7 mouse cellular contexts compared by ENCODE assay signal in the genomic region with DNA sequence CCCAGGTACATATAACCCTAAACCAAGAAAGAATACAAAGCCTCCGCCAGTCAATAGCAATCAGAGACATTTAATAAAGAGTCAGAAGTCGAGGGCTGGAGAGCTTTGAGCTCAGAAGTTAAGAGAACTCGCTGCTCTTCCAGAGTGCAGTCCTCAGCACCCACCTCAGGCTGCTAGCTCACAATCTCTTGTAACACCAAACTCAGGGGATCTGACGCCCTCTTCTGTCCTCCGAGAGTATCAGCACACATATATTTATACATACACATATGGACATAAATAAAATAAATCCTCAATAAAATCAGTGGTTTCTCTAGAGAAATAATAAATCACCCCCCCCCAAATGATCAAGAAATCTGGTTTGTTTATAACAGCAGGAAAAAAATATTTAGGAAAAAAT. TPM values are rescaled to one million over a fixed set of nuclear protein-coding genes. Genes with fewer than 3 reads are reported as not detected.
DNase-seq lines count a peak whose midpoint lies in the region; ATAC-seq lines count a peak whose summit lies in the region.

No protein-coding gene starts in this region.

- WGBS in liver, embryonic 11.5 days: 65% methylated on average over 5 of the region's 5 CpGs
- 78% methylated on average over 5 of the region's 5 CpGs for WGBS in stomach, embryonic 16.5 days

- H3K9ac ChIP-seq in liver, embryonic 11.5 days (ENCODE audit: low read depth, low read length): no peak overlapping the region
- H3K9ac ChIP-seq in stomach, embryonic 16.5 days (ENCODE audit: low read length): no peak overlapping the region

- no peaks in the 10 kb centered on the region for H3K9me3 ChIP-seq in megakaryocyte, embryonic 14.5 days
- no peaks in the 10 kb centered on the region for H3K9me3 ChIP-seq in liver, embryonic 11.5 days (ENCODE audit: control insufficient read depth, low read length)
- H3K9me3 ChIP-seq in stomach, embryonic 16.5 days (replicated peaks; ENCODE audit: control insufficient read depth, low read length): 0 out of 2 replicates have a peak, but pooled peaks cover 2% of the 10 kb centered on the region

- peak overlapping the region; percentile 65 for H3K4me3 ChIP-seq in megakaryocyte, embryonic 14.5 days (replicated peaks)
- peak overlapping the region; percentile 79 for H3K4me3 ChIP-seq in liver, embryonic 11.5 days (ENCODE audit: low read depth, low read length)
- no peak overlapping the region for H3K4me3 ChIP-seq in stomach, embryonic 16.5 days (replicated peaks; ENCODE audit: low read length)

- H3K27ac ChIP-seq in liver, embryonic 11.5 days (ENCODE audit: low read depth, low read length): no peak overlapping the region
- H3K27ac ChIP-seq in stomach, embryonic 16.5 days (ENCODE audit: low read length): no peak overlapping the region

- DNase-seq in embryo, embryonic 11 days: peak; percentile 38
- DNase-seq in liver, embryonic 11.5 days (ENCODE audit: low spot score): no peak
- no peak for DNase-seq in cerebellum, postnatal 25 days
- no peak for DNase-seq in frontal cortex, adult 2 months (ENCODE audit: extremely low spot score in 1 of 2, low spot score in 1 of 2)

- no peak for ATAC-seq in megakaryocyte, adult 5-6 weeks (ENCODE audit: poor library complexity, severe bottlenecking)
- no peak for ATAC-seq in liver, embryonic 11.5 days (replicated peaks; ENCODE audit: low FRiP score)
- no peak for ATAC-seq in stomach, embryonic 16.5 days (ENCODE audit: insufficient read depth, low FRiP score)

- peak overlapping the region; percentile 65 for H3K4me2 ChIP-seq in liver, embryonic 11.5 days
- peak overlapping the region; percentile 67 for H3K4me2 ChIP-seq in stomach, embryonic 16.5 days (ENCODE audit: low read depth, low read length)

- H3K4me1 ChIP-seq in megakaryocyte, embryonic 14.5 days: peaks cover 39% of the 10 kb centered on the region
- H3K4me1 ChIP-seq in liver, embryonic 11.5 days (replicated peaks; ENCODE audit: control insufficient read depth, insufficient read depth, low read length): peaks cover 12% of the 10 kb centered on the region
- H3K4me1 ChIP-seq in stomach, embryonic 16.5 days (ENCODE audit: control insufficient read depth, insufficient read depth, low read length): peaks cover 7% of the 10 kb centered on the region

- peaks cover 53% of the 10 kb centered on the region for H3K36me3 ChIP-seq in megakaryocyte, embryonic 14.5 days (replicated peaks; ENCODE audit: low read length)
- peaks cover 13% of the 10 kb centered on the region; the same call in 1 of the 2 replicates for H3K36me3 ChIP-seq in liver, embryonic 11.5 days (ENCODE audit: control insufficient read depth, insufficient read depth, low read length)
- no peaks in the 10 kb centered on the region for H3K36me3 ChIP-seq in stomach, embryonic 16.5 days (ENCODE audit: control insufficient read depth, insufficient read depth, low read length)

- H3K27me3 ChIP-seq in megakaryocyte, embryonic 14.5 days (replicated peaks): no peaks in the 10 kb centered on the region
- no peaks in the 10 kb centered on the region for H3K27me3 ChIP-seq in liver, embryonic 11.5 days (replicated peaks; ENCODE audit: control insufficient read depth, insufficient read depth, low read length)
- H3K27me3 ChIP-seq in stomach, embryonic 16.5 days (ENCODE audit: control insufficient read depth, insufficient read depth, low read length): no peaks in the 10 kb centered on the region

RNA-seq across cellular contexts. Expression of a gene that starts 1.4 kb away (rescaled TPM):
- 1.4 TPM in 1 of 2 replicates, not detected in the other for polyA plus RNA-seq in megakaryocyte, embryonic 14.5 days (2012; ENCODE audit: insufficient read depth, low replicate concordance)
- 17.6 and 21.9 TPM in 2 replicates for total RNA-seq in megakaryocyte, adult 5-6 weeks (2015)
- total RNA-seq in megakaryocyte, adult 5-6 weeks (2017): 13.4 and 17.7 TPM in 2 replicates
- 89.4 and 106 TPM in 2 replicates for polyA plus RNA-seq in liver, embryonic 11.5 days (2014; fragmentation: Nextera tagmentation; extraction: Ambion mirVana)
- polyA plus RNA-seq in stomach, embryonic 16.5 days (2015; fragmentation: Nextera tagmentation; extraction: Ambion mirVana): 86.3 and 87.7 TPM in 2 replicates
- polyA plus RNA-seq in frontal cortex, adult 2 months (2012; rRNA removed): 19.6 and 20.7 TPM in 2 replicates

RNA-seq across cellular contexts. Expression of a gene that starts 1.5 kb away (rescaled TPM):
- polyA plus RNA-seq in megakaryocyte, embryonic 14.5 days (2012; ENCODE audit: insufficient read depth, low replicate concordance): 0.84 and 1.3 TPM in 2 replicates
- 2.1 and 2.3 TPM in 2 replicates for total RNA-seq in megakaryocyte, adult 5-6 weeks (2015)
- total RNA-seq in megakaryocyte, adult 5-6 weeks (2017): 2.6 and 3.3 TPM in 2 replicates
- polyA plus RNA-seq in liver, embryonic 11.5 days (2014; fragmentation: Nextera tagmentation; extraction: Ambion mirVana): 7.4 and 9.2 TPM in 2 replicates
- polyA plus RNA-seq in stomach, embryonic 16.5 days (2015; fragmentation: Nextera tagmentation; extraction: Ambion mirVana): 5.8 and 6.0 TPM in 2 replicates
- polyA plus RNA-seq in frontal cortex, adult 2 months (2012; rRNA removed): 3.3 and 3.6 TPM in 2 replicates

RNA-seq across cellular contexts. Expression of a gene that starts 13.1 kb away (rescaled TPM):
- not detected in 2 replicates for polyA plus RNA-seq in megakaryocyte, embryonic 14.5 days (2012; ENCODE audit: insufficient read depth, low replicate concordance)
- 0.14 TPM in 1 of 2 replicates, not detected in the other for total RNA-seq in megakaryocyte, adult 5-6 weeks (2015)
- not detected in 2 replicates for total RNA-seq in megakaryocyte, adult 5-6 weeks (2017)
- 0.25 TPM in 1 of 2 replicates, not detected in the other for polyA plus RNA-seq in liver, embryonic 11.5 days (2014; fragmentation: Nextera tagmentation; extraction: Ambion mirVana)
- 0.06 and 0.36 TPM in 2 replicates for polyA plus RNA-seq in stomach, embryonic 16.5 days (2015; fragmentation: Nextera tagmentation; extraction: Ambion mirVana)
- polyA plus RNA-seq in frontal cortex, adult 2 months (2012; rRNA removed): 0.08 and 0.14 TPM in 2 replicates

RNA-seq across cellular contexts. Expression of a gene that starts 29.9 kb away (rescaled TPM):
- polyA plus RNA-seq in megakaryocyte, embryonic 14.5 days (2012; ENCODE audit: insufficient read depth, low replicate concordance): not detected in 2 replicates
- not detected in 2 replicates for total RNA-seq in megakaryocyte, adult 5-6 weeks (2015)
- total RNA-seq in megakaryocyte, adult 5-6 weeks (2017): not detected in 2 replicates
- polyA plus RNA-seq in liver, embryonic 11.5 days (2014; fragmentation: Nextera tagmentation; extraction: Ambion mirVana): 22.8 and 23.8 TPM in 2 replicates
- 68.3 and 84.5 TPM in 2 replicates for polyA plus RNA-seq in stomach, embryonic 16.5 days (2015; fragmentation: Nextera tagmentation; extraction: Ambion mirVana)
- polyA plus RNA-seq in frontal cortex, adult 2 months (2012; rRNA removed): 3.3 and 3.7 TPM in 2 replicates

RNA-seq across cellular contexts. Expression of a gene that starts 45.8 kb away (rescaled TPM):
- polyA plus RNA-seq in megakaryocyte, embryonic 14.5 days (2012; ENCODE audit: insufficient read depth, low replicate concordance): not detected in 2 replicates
- not detected in 2 replicates for total RNA-seq in megakaryocyte, adult 5-6 weeks (2015)
- 0.18 TPM in 1 of 2 replicates, not detected in the other for total RNA-seq in megakaryocyte, adult 5-6 weeks (2017)
- polyA plus RNA-seq in liver, embryonic 11.5 days (2014; fragmentation: Nextera tagmentation; extraction: Ambion mirVana): not detected in 2 replicates
- 2.4 TPM in 2 replicates for polyA plus RNA-seq in stomach, embryonic 16.5 days (2015; fragmentation: Nextera tagmentation; extraction: Ambion mirVana)
- polyA plus RNA-seq in frontal cortex, adult 2 months (2012; rRNA removed): not detected in 2 replicates
